Mouse (Mus musculus) stomach, embryonic 15.5 days (tissue): ENCODE results near the gene Tle3. TPM values are rescaled to one million over a fixed set of nuclear protein-coding genes. Genes with fewer than 3 reads are reported as not detected.
A peak's percentile ranks its signal among the peaks of the same experiment; 100 is the strongest.

Experiments
- ATAC-seq: fragments of 200-750 bp; cut with Nextera tagmentation; 2 replicates; pipeline ENCODE4 v1.8.0; 2017; ENCODE audit warnings: low read depth, moderate number of reproducible peaks, moderate TSS enrichment; ENCODE audit not compliant: insufficient read depth, low FRiP score
- H3K27ac ChIP-seq: fragments of 300-500 bp; sonication (generic); 2 replicates; pipeline ENCODE4 v1.5.1; 2015; ENCODE audit warnings: mild to moderate bottlenecking, inconsistent platforms
- H3K27me3 ChIP-seq: fragments of 300-500 bp; sonication (generic); replicated peaks from 2 replicates; pipeline ENCODE4 v1.6.1; 2015; ENCODE audit warnings: inconsistent platforms
- H3K36me3 ChIP-seq: fragments of 300-500 bp; sonication (generic); 2 replicates; pipeline ENCODE4 v1.6.1; 2015; ENCODE audit warnings: inconsistent platforms
- H3K4me1 ChIP-seq: fragments of 300-500 bp; sonication (generic); 2 replicates; pipeline ENCODE4 v1.6.1; 2015; ENCODE audit warnings: inconsistent platforms
- H3K4me2 ChIP-seq: fragments of 300-500 bp; sonication (generic); 2 replicates; pipeline ENCODE4 v1.6.1; 2015; ENCODE audit warnings: mild to moderate bottlenecking, inconsistent platforms
- H3K4me3 ChIP-seq: fragments of 300-500 bp; sonication (generic); replicated peaks from 2 replicates; pipeline ENCODE4 v1.5.1; 2015; ENCODE audit warnings: inconsistent platforms
- H3K9ac ChIP-seq: fragments of 300-500 bp; sonication (generic); 2 replicates; pipeline ENCODE4 v1.6.1; 2015; ENCODE audit warnings: inconsistent platforms
- H3K9me3 ChIP-seq: fragments of 300-500 bp; sonication (generic); 2 replicates; pipeline ENCODE4 v1.6.1; 2016; ENCODE audit warnings: inconsistent platforms
- WGBS: fragments of 180-500 bp; shearing (Covaris S2); methylation state at CpG from one replicate; pipeline ENCODE4 v1.1.7; 2015; 5-methylcytosine and 5-hydroxymethylcytosine counted together
- polyA plus RNA-seq: library from polyadenylated mRNA; unstranded; fragments of >200 nt; fragmentation: Nextera tagmentation; extraction: Ambion mirVana; gene quantifications from 2 replicates; pipeline ENCODE4 v1.2.1, GENCODE M21; 2015

Tle3 gene
- polyA plus RNA-seq = 24.3 and 25.4 TPM in 2 replicates

DNA sequence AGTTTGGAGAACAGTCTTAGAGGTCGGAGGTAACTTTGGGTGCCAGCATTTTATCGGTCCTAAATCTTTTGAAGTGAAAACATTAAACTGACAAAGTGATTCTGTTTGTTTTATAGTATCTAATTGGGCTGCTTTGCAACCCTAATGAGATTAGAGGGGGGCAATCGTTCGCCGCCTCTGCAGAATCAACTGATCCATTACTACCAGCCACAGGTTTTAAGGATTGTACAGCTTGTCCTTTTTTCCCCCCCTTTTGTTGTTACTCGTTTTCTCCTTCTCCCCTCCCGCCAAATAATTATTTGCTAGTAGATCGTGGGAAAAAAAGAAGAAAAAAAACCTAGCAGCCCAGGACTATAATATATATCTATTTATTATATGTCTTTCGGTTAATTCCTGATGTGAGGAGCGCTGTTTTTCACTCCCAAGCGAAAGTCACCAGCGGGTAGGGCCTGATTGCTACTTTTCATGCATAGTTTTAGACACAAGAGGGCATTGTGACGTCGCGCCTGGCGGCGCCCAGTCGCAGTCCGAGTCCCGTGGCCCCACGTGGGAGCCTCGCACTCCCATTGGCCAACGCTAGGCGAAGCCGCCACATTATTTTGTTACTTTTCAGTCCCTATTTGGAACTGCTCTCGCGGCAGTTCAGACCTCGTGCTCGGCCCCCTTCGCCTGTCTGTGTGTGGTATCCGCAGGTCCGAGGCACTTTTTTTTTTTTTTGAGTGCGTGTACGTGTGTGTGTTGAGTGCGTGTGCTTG lies at the start of gene Tle3:
Gene Tle3, plus strand, starts transcription at position 612 of the 755 bp plus-strand sequence.
- H3K4me1 ChIP-seq = peaks cover 59% of the 10 kb centered on the region
- no peaks in the 10 kb centered on the region for H3K27me3 ChIP-seq
- no peaks in the 10 kb centered on the region for H3K9me3 ChIP-seq
- WGBS = under 1% methylated on average over 35 of the region's 35 CpGs
- peak; percentile 70 for ATAC-seq
- no peaks in the 10 kb centered on the region for H3K36me3 ChIP-seq
- H3K27ac ChIP-seq = peak within 1 kb of the TSS; percentile 95
- peak within 1 kb of the TSS; percentile 89 for H3K9ac ChIP-seq
- peak within 1 kb of the TSS; percentile 77 for H3K4me3 ChIP-seq
- H3K4me2 ChIP-seq = peak within 1 kb of the TSS; percentile 94

DNA sequence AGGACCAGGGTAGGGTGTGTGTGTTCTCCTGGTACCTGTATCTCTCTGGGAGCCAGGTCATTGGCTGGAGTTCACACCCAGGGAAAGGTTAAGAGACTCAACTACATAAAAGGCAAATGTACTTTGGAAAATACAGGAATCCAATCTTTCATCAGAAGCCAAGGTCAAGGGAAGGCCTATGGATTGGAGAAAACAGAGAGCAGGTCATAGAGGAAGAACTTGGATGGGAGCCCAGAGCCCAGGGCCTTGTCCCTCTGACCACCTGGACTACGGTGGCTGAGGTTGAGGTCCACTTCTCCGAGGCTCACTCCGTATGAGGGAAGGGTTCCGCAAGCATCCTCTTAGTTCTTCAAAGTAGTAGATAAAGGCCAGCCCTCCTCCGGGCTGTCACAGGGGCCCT lies 48.9 kb upstream of the Tle3 start:
- Histone ChIP-seq H3K27me3 (0 out of 2 replicates have a peak, but pooled peaks cover 3% of the 10 kb centered on the region), H3K4me1 (peaks cover 21% of the 10 kb centered on the region), H3K9ac (no peak overlapping the region), H3K9me3 (no peaks in the 10 kb centered on the region), H3K36me3 (no peaks in the 10 kb centered on the region), H3K27ac (no peak overlapping the region), H3K4me2 (no peak overlapping the region), H3K4me3 (no peak overlapping the region)
- 0 out of 2 replicates have a peak, but pooled peaks have one; percentile 18 for ATAC-seq
- 59% methylated on average over 5 of the region's 5 CpGs for WGBS

DNA sequence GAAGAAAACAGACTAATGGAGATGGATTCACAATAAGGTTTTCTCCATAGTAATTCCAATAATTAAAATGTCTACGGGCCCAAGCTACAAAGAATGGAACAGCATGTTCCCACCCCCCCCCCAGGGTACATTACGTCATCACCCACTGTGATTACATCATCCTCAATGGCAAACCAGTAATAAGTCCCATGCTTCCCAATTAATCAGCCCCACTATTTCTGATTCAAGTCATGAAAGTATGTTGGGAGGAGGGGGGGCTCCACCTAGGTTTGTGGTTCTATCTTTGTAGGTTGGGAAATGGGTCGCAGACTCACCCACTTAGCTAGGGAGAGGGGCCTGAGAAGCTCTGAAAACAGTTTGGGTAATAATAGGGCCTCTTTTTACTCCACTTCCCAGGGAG lies 48.3 kb upstream of the Tle3 start:
- no peak for ATAC-seq
- Histone ChIP-seq H3K9me3 (no peaks in the 10 kb centered on the region), H3K4me3 (no peak overlapping the region), H3K27ac (no peak overlapping the region), H3K4me2 (no peak overlapping the region), H3K36me3 (no peaks in the 10 kb centered on the region), H3K27me3 (0 out of 2 replicates have a peak, but pooled peaks cover 3% of the 10 kb centered on the region), H3K9ac (no peak overlapping the region), H3K4me1 (peaks cover 21% of the 10 kb centered on the region)
- WGBS = 80% methylated on average over 3 of the region's 3 CpGs

DNA sequence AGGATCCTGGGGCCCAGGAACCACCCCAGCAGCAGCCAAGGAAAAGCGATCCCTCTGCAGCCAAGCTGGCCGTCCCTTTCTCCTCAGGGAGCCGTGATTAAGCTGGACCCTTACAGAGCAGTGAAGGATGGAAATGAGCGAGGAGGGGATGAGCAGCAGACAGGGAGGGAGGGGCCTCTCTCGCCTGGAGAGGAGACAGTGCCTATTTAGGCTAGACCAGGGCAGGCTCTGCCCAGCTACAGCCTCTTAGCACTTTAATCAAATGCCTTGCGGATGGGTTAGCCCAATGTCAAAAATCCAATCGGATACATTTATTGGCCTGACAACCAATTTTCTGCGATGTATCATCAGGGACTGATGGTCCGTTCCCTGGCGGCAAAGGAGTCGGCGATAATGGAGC lies 47.8 kb upstream of the Tle3 start:
- Histone ChIP-seq H3K36me3 (no peaks in the 10 kb centered on the region), H3K9me3 (no peaks in the 10 kb centered on the region), H3K27me3 (0 out of 2 replicates have a peak, but pooled peaks cover 3% of the 10 kb centered on the region), H3K4me2 (no peak overlapping the region), H3K27ac (no peak overlapping the region), H3K4me1 (peaks cover 21% of the 10 kb centered on the region), H3K9ac (no peak overlapping the region), H3K4me3 (no peak overlapping the region)
- no peak for ATAC-seq
- 41% methylated on average over 12 of the region's 12 CpGs for WGBS

DNA sequence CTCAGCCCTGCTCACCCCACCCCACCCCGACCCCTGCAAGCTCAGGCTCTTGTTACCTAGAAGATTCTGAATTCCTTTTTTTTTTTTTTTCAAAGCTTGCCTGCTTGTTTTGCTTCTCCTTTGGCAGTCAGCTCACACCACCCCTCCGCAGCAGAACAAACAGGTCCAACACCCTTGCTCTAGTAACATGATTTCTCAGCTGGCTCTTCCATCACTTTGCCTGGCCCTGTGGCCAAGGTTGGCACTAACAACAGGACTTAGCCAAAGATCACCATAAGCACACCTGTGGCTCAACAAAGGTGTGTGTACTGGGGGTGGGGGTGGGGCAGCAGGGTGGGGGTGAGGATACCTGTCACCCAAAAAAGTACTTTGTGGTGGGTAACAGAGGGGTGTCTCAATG lies 47.2 kb upstream of the Tle3 start:
- no peak for ATAC-seq
- Histone ChIP-seq H3K4me2 (no peak overlapping the region), H3K4me3 (no peak overlapping the region), H3K9me3 (no peaks in the 10 kb centered on the region), H3K27me3 (0 out of 2 replicates have a peak, but pooled peaks cover 7% of the 10 kb centered on the region), H3K4me1 (peaks cover 21% of the 10 kb centered on the region), H3K27ac (no peak overlapping the region), H3K36me3 (no peaks in the 10 kb centered on the region), H3K9ac (no peak overlapping the region)
- 41% methylated on average over 2 of the region's 2 CpGs for WGBS

DNA sequence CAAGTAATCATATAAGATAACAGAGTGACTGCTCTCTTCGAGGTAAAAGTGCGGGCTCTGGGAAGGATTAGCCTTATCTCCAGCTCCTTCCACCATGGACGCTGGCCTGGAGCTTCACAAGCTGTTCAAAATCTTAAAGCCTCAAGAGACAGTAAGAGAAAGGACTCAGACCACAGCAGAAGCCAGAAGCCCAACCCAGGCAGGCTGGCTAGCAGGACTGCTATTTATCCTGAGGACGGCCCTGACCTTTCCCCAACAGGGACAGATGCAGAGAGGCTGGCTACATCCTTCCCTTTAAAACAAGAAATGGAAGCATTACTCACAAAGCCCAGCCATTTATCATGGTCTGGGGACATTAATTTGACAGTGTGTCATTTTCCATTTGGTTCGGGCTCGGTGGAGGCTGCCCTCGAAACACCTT lies 46.2 kb upstream of the Tle3 start:
- no peaks in the 10 kb centered on the region for H3K36me3 ChIP-seq
- peaks cover 21% of the 10 kb centered on the region for H3K4me1 ChIP-seq
- no peak overlapping the region for H3K9ac ChIP-seq
- no peaks in the 10 kb centered on the region for H3K9me3 ChIP-seq
- no peak overlapping the region for H3K27ac ChIP-seq
- no peak overlapping the region for H3K4me2 ChIP-seq
- WGBS = 20% methylated on average over 7 of the region's 7 CpGs
- ATAC-seq = no peak
- H3K27me3 ChIP-seq = 0 out of 2 replicates have a peak, but pooled peaks cover 5% of the 10 kb centered on the region
- no peak overlapping the region for H3K4me3 ChIP-seq

DNA sequence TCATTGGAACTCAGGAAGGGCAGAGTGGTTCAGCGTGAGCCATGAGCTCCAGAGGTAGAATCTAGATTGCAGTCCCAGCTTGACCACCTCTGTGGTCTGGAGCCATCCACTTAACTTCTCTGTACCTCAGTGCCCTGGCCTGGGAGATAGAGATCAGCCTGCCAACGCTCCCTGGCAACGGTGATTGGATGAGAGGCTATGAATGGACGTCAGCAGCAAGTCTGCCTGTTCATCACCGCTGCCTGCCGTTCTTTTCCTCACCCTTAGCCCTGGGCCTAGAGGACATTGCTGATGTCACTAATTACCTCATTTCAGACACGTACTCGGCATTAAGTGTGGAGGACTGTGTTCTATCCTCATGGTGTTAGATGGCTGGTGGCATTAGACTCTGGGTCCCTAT lies 45.2 kb upstream of the Tle3 start:
- Histone ChIP-seq H3K4me2 (no peak overlapping the region), H3K9ac (no peak overlapping the region), H3K27ac (no peak overlapping the region), H3K4me3 (no peak overlapping the region), H3K27me3 (0 out of 2 replicates have a peak, but pooled peaks cover 5% of the 10 kb centered on the region), H3K36me3 (no peaks in the 10 kb centered on the region), H3K9me3 (no peaks in the 10 kb centered on the region), H3K4me1 (peaks cover 19% of the 10 kb centered on the region)
- 82% methylated on average over 8 of the region's 8 CpGs for WGBS
- no peak for ATAC-seq

DNA sequence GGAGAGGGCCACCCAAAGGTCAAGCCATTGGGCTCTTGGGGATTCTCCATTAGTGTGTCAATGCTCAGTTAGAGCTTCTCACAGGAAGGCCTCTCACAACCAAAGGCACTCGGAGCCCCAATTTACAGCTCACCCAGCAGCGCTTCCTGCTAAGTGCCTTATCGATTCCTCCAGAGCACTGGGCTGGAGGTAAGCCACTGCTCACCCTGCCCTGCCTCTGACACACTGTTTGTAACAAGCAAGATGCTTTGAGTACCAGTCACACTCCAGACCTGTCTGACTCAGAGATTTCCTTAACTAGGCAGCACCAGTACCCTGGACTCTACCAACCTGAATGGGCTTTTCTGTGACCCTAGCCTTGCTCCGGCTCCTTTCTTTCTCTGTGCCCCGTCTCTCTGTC lies 44.0 kb upstream of the Tle3 start:
- Histone ChIP-seq H3K27ac (no peak overlapping the region), H3K4me3 (no peak overlapping the region), H3K4me2 (no peak overlapping the region), H3K9ac (no peak overlapping the region), H3K9me3 (no peaks in the 10 kb centered on the region), H3K27me3 (0 out of 2 replicates have a peak, but pooled peaks cover 5% of the 10 kb centered on the region), H3K4me1 (peaks cover 13% of the 10 kb centered on the region), H3K36me3 (no peaks in the 10 kb centered on the region)
- ATAC-seq = no peak
- 81% methylated on average over 5 of the region's 5 CpGs for WGBS

DNA sequence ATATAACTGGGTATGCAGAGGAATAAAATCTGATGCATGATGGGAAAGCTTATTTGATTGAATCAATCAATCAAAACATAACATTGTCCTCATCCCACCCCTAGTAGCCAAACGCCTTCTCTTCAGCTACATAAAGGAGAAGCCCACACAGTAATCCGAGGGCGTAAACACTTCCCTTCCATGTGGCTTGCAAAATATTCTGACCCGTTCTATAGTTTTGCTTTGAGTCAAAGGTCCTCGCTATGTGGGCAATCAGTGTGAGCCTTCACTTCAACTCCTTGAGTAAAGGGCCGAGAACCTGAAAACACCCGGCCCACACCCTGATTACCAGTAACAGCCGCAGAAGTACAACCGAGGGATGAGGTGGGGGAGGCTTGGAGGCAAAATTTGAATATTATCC lies 41.4 kb upstream of the Tle3 start:
- Histone ChIP-seq H3K4me2 (no peak overlapping the region), H3K9me3 (no peaks in the 10 kb centered on the region), H3K36me3 (no peaks in the 10 kb centered on the region), H3K4me1 (peaks cover 3% of the 10 kb centered on the region), H3K27me3 (0 out of 2 replicates have a peak, but pooled peaks cover 5% of the 10 kb centered on the region), H3K9ac (no peak overlapping the region), H3K27ac (no peak overlapping the region), H3K4me3 (no peak overlapping the region)
- 84% methylated on average over 9 of the region's 9 CpGs for WGBS
- ATAC-seq = no peak

DNA sequence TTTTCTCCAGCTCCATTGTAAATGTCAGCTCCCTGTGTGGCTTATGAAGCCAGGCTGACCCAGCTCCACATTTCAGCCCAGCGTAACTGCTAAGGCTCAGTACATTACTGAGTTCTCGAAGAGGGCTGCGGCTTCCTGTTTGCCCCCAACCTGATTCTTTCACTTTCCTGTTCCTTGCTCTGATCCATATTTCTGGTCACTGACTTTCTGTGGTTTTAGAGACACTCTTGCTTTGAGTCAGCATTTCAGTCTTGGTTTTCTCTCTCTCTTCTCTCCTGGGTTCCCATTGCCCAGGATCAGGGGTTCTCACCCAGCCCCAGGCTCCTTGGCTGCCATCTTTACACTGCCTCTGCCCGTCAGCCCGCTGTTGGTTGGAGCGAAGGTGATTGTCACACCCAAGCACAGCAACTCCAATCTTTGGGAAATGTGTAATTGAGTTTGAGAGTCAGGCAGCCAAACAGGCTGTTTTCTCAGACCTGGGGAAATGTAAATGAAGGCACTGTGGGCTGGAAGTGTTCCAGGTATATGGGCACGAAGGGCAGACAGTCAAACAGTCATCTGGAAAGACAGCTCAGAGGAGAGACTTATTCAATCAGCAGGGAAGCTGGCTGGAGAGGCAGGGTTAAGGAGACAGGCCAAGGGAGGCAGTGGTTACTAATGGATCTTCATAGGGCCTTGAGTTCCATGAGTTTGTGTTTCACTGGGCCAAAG lies 39.8 kb upstream of the Tle3 start:
- WGBS = 77% methylated on average over 7 of the region's 7 CpGs
- no peaks in the 10 kb centered on the region for H3K9me3 ChIP-seq
- no peak for ATAC-seq
- H3K27ac ChIP-seq = no peak overlapping the region
- no peaks in the 10 kb centered on the region for H3K36me3 ChIP-seq
- no peak overlapping the region for H3K4me2 ChIP-seq
- 0 out of 2 replicates have a peak, but pooled peaks cover 5% of the 10 kb centered on the region for H3K27me3 ChIP-seq
- no peak overlapping the region for H3K9ac ChIP-seq
- H3K4me3 ChIP-seq = no peak overlapping the region
- H3K4me1 ChIP-seq = peaks cover 8% of the 10 kb centered on the region; the same call in 1 of the 2 replicates

DNA sequence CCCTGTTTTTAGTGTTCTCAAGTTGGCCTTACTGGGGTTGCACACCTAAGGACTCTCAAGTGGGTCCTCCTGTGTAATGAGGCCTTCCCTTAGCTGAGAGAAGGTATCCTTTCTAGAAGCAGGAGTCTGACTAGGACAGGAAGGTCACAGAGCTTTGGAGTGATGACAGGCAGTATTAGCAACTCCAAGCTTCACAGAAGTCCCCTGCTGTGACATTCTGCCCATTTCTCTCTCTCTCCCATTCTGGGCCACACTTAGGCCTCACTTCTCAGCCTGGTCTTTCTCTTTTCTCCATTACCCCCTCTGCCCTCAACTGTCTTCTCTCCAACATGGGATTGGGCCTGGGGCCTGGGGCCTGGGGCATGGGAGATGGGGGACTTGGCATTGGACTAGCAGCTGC lies 36.0 kb upstream of the Tle3 start:
- Histone ChIP-seq H3K27me3 (no peaks in the 10 kb centered on the region), H3K4me2 (no peak overlapping the region), H3K9ac (no peak overlapping the region), H3K9me3 (no peaks in the 10 kb centered on the region), H3K36me3 (no peaks in the 10 kb centered on the region), H3K27ac (no peak overlapping the region), H3K4me1 (peaks cover 23% of the 10 kb centered on the region; the same call in 1 of the 2 replicates), H3K4me3 (no peak overlapping the region)
- no peak for ATAC-seq
